Mouse (Mus musculus) olfactory bulb, adult 2 months (tissue): ENCODE data around the gene Sos2.

Experiments
- CTCF ChIP-seq: fragments of 200-500 bp; IDR thresholded peaks from 2 replicates; pipeline ENCODE4 v1.5.1; 2012; ENCODE audit warnings: low read depth, mild to moderate bottlenecking, low read length, moderate library complexity; ENCODE audit not compliant: insufficient read depth
- POLR2A ChIP-seq: fragments of 200-500 bp; IDR thresholded peaks from 2 replicates; pipeline ENCODE4 v1.6.1; 2012; ENCODE audit warnings: mild to moderate bottlenecking, low read depth, low read length, moderate library complexity; ENCODE audit not compliant: insufficient read depth

- TF ChIP-seq POLR2A (no peak), CTCF (no peak)
Observed at GRCm38 (mm10) chr12:69545456-69546178, 136.0 kb downstream of the Sos2 start.
